Mouse (Mus musculus) megakaryocyte, embryonic 14.5 days (primary cell): ENCODE data around the gene Slc3a2.

Experiments used
- FLI1 ChIP-seq: IDR thresholded peaks from 2 replicates; pipeline ENCODE4 v1.6.1; 2012; ENCODE audit warnings: low read length, inconsistent platforms, mixed read lengths
- GATA1 ChIP-seq: IDR thresholded peaks from 3 replicates; pipeline ENCODE4 v1.6.1; 2012; ENCODE audit warnings: mixed read lengths, low read length, inconsistent platforms, borderline replicate concordance

- TF ChIP-seq GATA1: no peak
- TF ChIP-seq FLI1: no peak
Observed at GRCm38 (mm10) chr19:8662337-8662736, 60.8 kb downstream of the Slc3a2 start.
